Mouse (Mus musculus) embryo, embryonic 11 days (tissue): ENCODE measurements around the gene Acap1.
"Not testable (repeated sequence)": the region's sequence is repeated elsewhere in the genome, so short reads cannot be mapped to it uniquely, and the experiment has no call there.

ENCODE experiments used
- DNase-seq: peaks from one replicate; pipeline ENCODE4 v3.0.0-alpha.2; 2015

Acap1 gene

GRCm38 (mm10) chr11:69867335-69867734, 28.0 kb downstream of the Acap1 start:
- DNase-seq = no peak

- DNase-seq = no peak
These were observed 29.8 kb downstream of the Acap1 start for GRCm38 (mm10) chr11:69865561-69865960.

GRCm38 (mm10) chr11:69864138-69864860, 31.0 kb downstream of the Acap1 start:
- DNase-seq = no peak

GRCm38 (mm10) chr11:69863729-69864128, 31.6 kb downstream of the Acap1 start:
- not testable (repeated sequence) for DNase-seq

GRCm38 (mm10) chr11:69858113-69858998, 37.0 kb downstream of the Acap1 start, which contains the start of gene Tnk1:
Gene Tnk1 (minus strand): TSS chr11:69858730.
- DNase-seq = no peak

- DNase-seq = peak; percentile 74
These were observed 40.0 kb downstream of the Acap1 start for GRCm38 (mm10) chr11:69855347-69855746.

- DNase-seq = no peak
These were observed 40.7 kb downstream of the Acap1 start for GRCm38 (mm10) chr11:69854680-69855079.

- peak; percentile 25 for DNase-seq
These were observed 41.3 kb downstream of the Acap1 start for GRCm38 (mm10) chr11:69853994-69854393.

GRCm38 (mm10) chr11:69850754-69851153, 44.6 kb downstream of the Acap1 start:
- DNase-seq = no peak

GRCm38 (mm10) chr11:69849884-69850283, 45.5 kb downstream of the Acap1 start:
- DNase-seq = no peak

- DNase-seq = no peak
These were observed 46.2 kb downstream of the Acap1 start for GRCm38 (mm10) chr11:69849128-69849527.

GRCm38 (mm10) chr11:69848021-69848420, 47.3 kb downstream of the Acap1 start:
- no peak for DNase-seq

- DNase-seq = peak; percentile 10
These were observed 48.3 kb downstream of the Acap1 start for GRCm38 (mm10) chr11:69846738-69847688.

- peak; percentile 98 for DNase-seq
These were observed 49.1 kb downstream of the Acap1 start, which contains the start of gene Plscr3 for GRCm38 (mm10) chr11:69846198-69846680. Gene Plscr3 (plus strand): TSS chr11:69846376.

- peak; percentile 52 for DNase-seq
These were observed 56.6 kb downstream of the Acap1 start for GRCm38 (mm10) chr11:69838714-69839104.

GRCm38 (mm10) chr11:69837952-69838713, 57.2 kb downstream of the Acap1 start, which contains the start of gene Tmem256:
Gene Tmem256 (plus strand): TSS chr11:69838514.
- DNase-seq = peak; percentile 97

GRCm38 (mm10) chr11:69837604-69837951, 57.8 kb downstream of the Acap1 start, which contains the start of gene Nlgn2:
Gene Nlgn2 (minus strand): TSS chr11:69837784.
- DNase-seq = no peak

GRCm38 (mm10) chr11:69836703-69837576, 58.4 kb downstream of the Acap1 start:
- DNase-seq = peak; percentile 68

GRCm38 (mm10) chr11:69835966-69836335, 59.4 kb downstream of the Acap1 start:
- DNase-seq = no peak

- DNase-seq = peak; percentile 74
These were observed 59.9 kb downstream of the Acap1 start for GRCm38 (mm10) chr11:69835326-69835965.
